Mouse (Mus musculus) E14TG2a.4 (cell line): Measurements from ENCODE around the gene 4930447C04Rik.

Experiments
- CTCF ChIP-seq: conservative IDR thresholded peaks from 2 replicates; pipeline ENCODE4 v1.5.1; 2014; ENCODE audit warnings: low read length
- NANOG ChIP-seq: IDR thresholded peaks from 2 replicates; pipeline ENCODE4 v1.6.1; 2014; ENCODE audit warnings: borderline replicate concordance, low read length, mixed read lengths

DNA sequence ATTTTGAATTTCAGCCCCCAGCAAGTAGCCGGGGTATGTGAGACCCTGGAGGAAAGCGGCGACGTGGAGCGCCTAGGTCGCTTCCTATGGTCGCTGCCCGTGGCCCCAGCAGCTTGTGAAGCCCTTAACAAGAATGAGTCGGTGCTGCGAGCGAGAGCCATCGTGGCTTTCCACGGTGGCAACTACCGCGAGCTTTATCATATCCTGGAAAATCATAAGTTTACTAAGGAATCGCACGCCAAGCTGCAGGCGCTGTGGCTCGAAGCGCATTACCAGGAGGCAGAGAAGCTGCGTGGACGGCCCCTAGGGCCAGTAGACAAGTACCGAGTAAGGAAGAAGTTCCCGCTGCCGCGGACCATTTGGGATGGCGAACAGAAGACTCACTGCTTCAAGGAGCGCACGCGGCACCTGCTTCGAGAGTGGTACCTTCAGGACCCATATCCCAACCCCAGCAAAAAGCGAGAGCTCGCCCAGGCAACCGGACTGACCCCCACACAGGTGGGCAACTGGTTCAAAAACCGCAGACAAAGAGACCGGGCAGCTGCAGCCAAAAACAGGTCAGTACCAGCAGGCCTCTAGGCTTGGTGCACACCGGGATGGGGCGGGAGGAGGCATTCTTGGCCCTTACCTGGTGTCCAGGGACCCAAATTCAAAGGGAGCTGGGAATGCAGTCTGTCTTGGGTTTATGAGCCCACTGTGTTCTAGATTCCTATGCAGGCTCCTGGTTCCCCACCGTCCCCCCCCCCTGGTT lies at the start of gene 4930447C04Rik:
- TF ChIP-seq CTCF, result no peak
- TF ChIP-seq NANOG, result no peak
